Mouse (Mus musculus): ENCODE measurements around the gene Ddi1.

- TF ChIP-seq CTCF (IDR thresholded peaks at IDR 0.05; ENCODE audit: control insufficient read depth, insufficient read depth, insufficient read length) (no peak), MAX (IDR thresholded peaks at IDR 0.05) (no peak), MYOD1 (IDR thresholded peaks at IDR 0.05; ENCODE audit: control insufficient read depth, insufficient read length, low read depth) (no peak)
Measured at GRCm38 (mm10) chr9:6250320-6250719, 19.3 kb downstream of the Ddi1 start.

All from C2C12 (cell line).